Mouse (Mus musculus): ENCODE data around the gene Polr2h.
A peak's percentile ranks its signal among the peaks of the same experiment; 100 is the strongest.
"Not testable (repeated sequence)": the region's sequence is repeated elsewhere in the genome, so short reads cannot be mapped to it uniquely, and the experiment has no call there.

The Polr2h gene

GRCm38 (mm10) chr16:20717181-20717977 is at the start of gene Polr2h, which contains the start of gene Clcn2:
Gene Polr2h, plus strand, starts transcription at chr16:20717665.
Gene Clcn2, minus strand, starts transcription at chr16:20717746.
- DNase-seq: peak; percentile 94

GRCm38 (mm10) chr16:20668013-20668412 is 49.5 kb upstream of the Polr2h start, which contains the start of gene Eif4g1:
Gene Eif4g1, plus strand, starts transcription at chr16:20668313.
- not testable (repeated sequence) for DNase-seq

- DNase-seq: no peak
These were observed 47.2 kb upstream of the Polr2h start for GRCm38 (mm10) chr16:20670291-20670690.

GRCm38 (mm10) chr16:20671886-20672285 is 45.6 kb upstream of the Polr2h start:
- DNase-seq: no peak

GRCm38 (mm10) chr16:20672500-20672902 is 45.0 kb upstream of the Polr2h start:
- DNase-seq: peak; percentile 94

GRCm38 (mm10) chr16:20672965-20673705 is 44.3 kb upstream of the Polr2h start:
- DNase-seq: peak; percentile 52

GRCm38 (mm10) chr16:20673706-20674303 is 43.7 kb upstream of the Polr2h start:
- DNase-seq: no peak

GRCm38 (mm10) chr16:20675213-20675612 is 42.3 kb upstream of the Polr2h start:
- DNase-seq: no peak

GRCm38 (mm10) chr16:20676702-20677101 is 40.8 kb upstream of the Polr2h start:
- DNase-seq: no peak

- no peak for DNase-seq
These were observed 40.1 kb upstream of the Polr2h start for GRCm38 (mm10) chr16:20677380-20677779.

GRCm38 (mm10) chr16:20677974-20678675 is 39.3 kb upstream of the Polr2h start:
- peak; percentile 50 for DNase-seq

GRCm38 (mm10) chr16:20690774-20691173 is 26.7 kb upstream of the Polr2h start:
- no peak for DNase-seq

- DNase-seq: no peak
These were observed 25.8 kb upstream of the Polr2h start for GRCm38 (mm10) chr16:20691617-20692016.

- peak; percentile 16 for DNase-seq
These were observed 25.1 kb upstream of the Polr2h start for GRCm38 (mm10) chr16:20692241-20692965.

- peak; percentile 92 for DNase-seq
These were observed 24.3 kb upstream of the Polr2h start, which contains the start of gene Fam131a for GRCm38 (mm10) chr16:20693111-20693701. Gene Fam131a, plus strand, starts transcription at chr16:20693241.

- DNase-seq: peak; percentile 57
These were observed 22.7 kb upstream of the Polr2h start for GRCm38 (mm10) chr16:20694781-20695180.

GRCm38 (mm10) chr16:20695622-20696323 is 21.7 kb upstream of the Polr2h start:
- DNase-seq: peak; percentile 99

- DNase-seq: no peak
These were observed 18.2 kb upstream of the Polr2h start for GRCm38 (mm10) chr16:20699266-20699665.

GRCm38 (mm10) chr16:20700036-20700435 is 17.4 kb upstream of the Polr2h start:
- no peak for DNase-seq

- no peak for DNase-seq
These were observed 16.1 kb upstream of the Polr2h start for GRCm38 (mm10) chr16:20701316-20701715.

Data from right cerebral cortex, postnatal 4 days (tissue).